Mouse (Mus musculus) layer of hippocampus, adult 18-20 months (tissue): ENCODE measurements at regions not wholly inside any gene's neighbourhood (a gene's known extent, or its start where the extent isn't known, plus 50 kb on each side); places are given as distances from the start of the nearest gene placed in this dataset.
"Not testable (repeated sequence)": the region's sequence is repeated elsewhere in the genome, so short reads cannot be mapped to it uniquely, and the experiment has no call there.

ENCODE experiments used
- DNase-seq, 2 experiments: peaks; one replicate each; pipeline ENCODE4 v3.0.0; 2022; ENCODE audit warnings: low spot score in 2 of 2

GRCm38 (mm10) chr2:48315306-48315705, 498.6 kb upstream of the Acvr2a start:
- no peak for DNase-seq

DNA sequence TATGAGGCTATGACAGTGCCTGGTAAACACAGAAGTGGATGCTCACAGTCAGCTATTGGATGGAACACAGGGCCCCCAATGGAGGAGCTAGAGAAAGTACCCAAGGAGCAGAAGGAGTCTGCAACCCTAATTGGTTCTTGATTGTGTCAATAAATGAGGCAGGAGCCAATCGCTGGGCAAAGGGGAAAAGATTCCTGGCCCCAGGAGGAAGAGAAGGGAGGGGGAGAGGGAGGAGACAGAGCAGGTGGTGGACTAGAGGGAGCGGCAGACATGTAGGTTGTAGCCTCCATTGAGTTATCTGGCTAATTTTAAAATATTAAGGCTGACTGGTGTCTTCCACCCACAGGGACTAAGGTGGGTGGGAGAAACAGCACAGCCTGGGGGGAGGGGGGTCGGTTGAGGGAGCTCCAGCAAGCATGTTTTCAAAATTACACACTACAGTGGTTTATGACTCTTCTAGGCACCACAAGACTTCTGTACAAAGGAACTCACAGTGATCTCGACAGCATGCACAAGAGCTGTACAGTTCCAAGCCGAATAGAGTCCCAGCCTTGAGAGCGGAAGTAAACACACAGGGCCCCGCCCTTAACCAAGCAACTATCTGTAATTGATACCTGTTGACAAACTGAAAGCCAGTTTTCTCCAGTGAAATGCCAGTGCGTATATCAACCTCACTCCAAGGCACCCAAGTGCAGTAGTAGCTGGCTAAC, 497.6 kb upstream of the Acvr2a start:
- DNase-seq: no peak

- no peak for DNase-seq
Measured at GRCm38 (mm10) chr2:48317821-48318220, 496.1 kb upstream of the Acvr2a start.

GRCm38 (mm10) chr2:48318384-48319030, 495.4 kb upstream of the Acvr2a start:
- DNase-seq: no peak

- no peak for DNase-seq
Measured at GRCm38 (mm10) chr2:48321471-48321870, 492.4 kb upstream of the Acvr2a start.

GRCm38 (mm10) chr2:48322278-48322677, 491.6 kb upstream of the Acvr2a start:
- no peak for DNase-seq

DNA sequence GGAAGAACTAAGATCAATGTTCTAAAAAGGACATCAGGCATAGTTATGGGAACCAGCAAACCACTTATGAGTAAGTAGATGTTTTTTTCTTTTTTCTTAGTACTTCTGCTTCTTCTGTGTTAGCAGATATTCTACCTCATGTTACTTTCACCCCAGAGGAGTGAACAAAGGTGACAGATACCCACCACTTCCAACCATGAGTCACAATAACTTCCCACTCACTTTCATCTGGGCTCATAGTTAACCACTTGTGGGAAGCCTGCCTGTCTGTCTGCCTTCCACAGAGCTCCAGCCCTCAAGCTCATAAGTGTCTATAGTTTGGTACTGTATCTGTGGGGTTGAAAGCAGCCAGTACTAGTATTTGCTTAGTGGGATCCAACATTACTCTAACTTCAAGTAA, 485.7 kb upstream of the Acvr2a start:
- no peak for DNase-seq

- DNase-seq: no peak
Measured at GRCm38 (mm10) chr2:48332783-48333182, 481.1 kb upstream of the Acvr2a start.

- DNase-seq: no peak
Measured at GRCm38 (mm10) chr2:48348021-48348420, 465.9 kb upstream of the Acvr2a start.

GRCm38 (mm10) chr2:48349794-48350193, 464.1 kb upstream of the Acvr2a start:
- no peak for DNase-seq

DNA sequence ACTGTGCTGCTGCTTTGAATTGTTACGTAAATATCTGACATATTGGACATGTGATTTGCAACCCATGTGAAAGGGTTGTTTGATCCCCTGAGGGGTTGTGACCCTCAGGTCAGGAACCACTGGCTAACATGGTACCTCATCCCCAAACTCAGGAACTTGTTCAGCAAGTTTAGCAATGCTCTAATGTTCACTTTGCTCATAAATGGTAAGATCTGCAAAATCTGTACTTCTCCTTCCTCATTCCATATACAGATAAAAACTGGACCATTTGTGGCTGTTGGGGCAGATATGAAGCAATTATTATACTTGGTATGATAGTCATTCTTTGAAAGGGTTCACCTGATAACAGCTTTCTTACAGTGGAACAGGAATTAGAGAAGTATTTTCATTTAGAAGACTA, 463.7 kb upstream of the Acvr2a start:
- no peak for DNase-seq

- not testable (repeated sequence) for DNase-seq
Measured at GRCm38 (mm10) chr2:48371572-48371971, 442.3 kb upstream of the Acvr2a start.

GRCm38 (mm10) chr2:48373086-48373485, 440.8 kb upstream of the Acvr2a start:
- DNase-seq: no peak

DNA sequence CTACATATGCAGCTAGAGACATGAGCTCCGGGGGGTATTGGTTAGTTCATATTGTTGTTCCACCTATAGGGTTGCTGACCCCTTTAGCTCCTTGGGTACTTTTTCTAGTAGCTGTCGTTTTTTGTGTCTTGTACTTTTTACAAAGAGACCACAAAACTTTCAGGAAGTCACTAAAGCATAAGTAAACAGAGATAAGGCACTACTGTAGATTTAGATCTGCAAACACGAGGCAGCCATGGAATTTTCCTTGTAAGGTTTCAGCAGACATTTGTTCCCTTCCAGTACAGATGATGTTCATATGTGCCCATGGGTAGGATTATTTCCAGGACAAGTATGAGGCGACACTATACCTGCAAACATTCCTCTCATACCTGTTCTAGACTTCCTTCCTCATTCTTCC, 439.6 kb upstream of the Acvr2a start:
- no peak for DNase-seq

GRCm38 (mm10) chr2:48378160-48378559, 435.7 kb upstream of the Acvr2a start:
- no peak for DNase-seq

DNA sequence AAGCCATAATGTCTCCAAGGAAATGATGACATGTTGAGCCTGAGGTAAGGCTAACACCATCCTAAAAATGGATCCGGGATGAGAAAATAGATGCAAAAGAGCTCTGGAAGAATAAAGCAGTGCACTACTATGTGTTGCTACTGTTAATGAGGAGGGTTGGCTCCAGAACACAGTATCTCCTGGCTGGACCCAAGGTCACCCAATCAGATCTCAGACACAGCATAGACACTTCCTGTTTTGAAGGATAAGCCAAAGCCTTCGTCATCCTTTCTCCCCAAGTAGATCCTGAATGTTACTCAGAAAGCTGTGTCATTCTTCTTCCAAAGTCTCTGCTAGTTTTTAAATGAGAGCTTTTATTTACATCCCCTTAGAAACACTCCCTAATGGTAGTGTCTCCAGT, 435.2 kb upstream of the Acvr2a start:
- no peak for DNase-seq

DNA sequence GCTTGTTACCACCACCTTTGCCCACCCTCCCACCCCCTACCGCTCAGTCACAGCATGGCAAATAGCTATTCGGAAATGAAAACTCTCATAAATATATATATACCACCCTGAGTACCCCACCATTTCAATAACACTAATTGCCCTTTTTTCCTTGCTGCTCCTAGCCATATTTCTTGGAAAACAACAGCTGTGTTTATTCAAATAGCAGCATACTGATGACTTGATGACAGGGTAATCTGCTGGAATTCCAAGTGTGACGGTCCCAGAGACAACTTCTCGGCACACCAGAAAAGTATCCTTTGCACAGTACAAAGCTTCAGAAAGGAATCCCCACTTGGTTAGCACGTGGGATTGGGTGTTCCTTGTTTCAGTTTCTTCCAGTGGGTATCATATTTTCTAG, 433.8 kb upstream of the Acvr2a start:
- no peak for DNase-seq

GRCm38 (mm10) chr2:48380786-48381185, 433.1 kb upstream of the Acvr2a start:
- DNase-seq: no peak

DNA sequence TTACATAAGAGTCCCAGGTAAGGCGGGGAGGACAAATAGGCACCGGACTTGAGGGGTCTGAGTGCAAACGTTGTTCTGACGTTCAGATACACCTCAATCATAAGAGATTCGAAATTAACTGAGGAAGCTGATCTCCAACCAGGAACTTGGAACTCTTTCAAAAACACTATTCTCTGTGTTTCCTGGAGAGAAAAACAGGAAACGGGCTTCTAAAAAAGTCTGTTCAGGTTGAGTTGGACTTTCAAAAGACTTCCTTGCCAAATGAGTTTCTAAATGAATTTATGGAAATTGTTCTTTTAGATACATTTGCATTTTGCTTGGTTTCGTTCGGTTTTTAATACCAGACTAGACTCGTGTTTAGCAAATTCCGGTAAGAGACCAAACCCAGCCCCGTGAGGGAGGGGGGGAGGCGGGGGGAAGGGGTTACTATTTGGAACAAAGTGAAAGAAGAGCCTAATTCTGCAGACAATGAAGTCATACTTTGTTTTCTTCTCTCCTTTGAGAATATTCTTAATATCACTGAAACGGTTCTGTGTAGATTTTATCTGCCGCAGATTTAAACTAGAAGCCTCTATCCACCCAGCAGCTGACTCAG, 432.3 kb upstream of the Acvr2a start:
- DNase-seq: no peak

- DNase-seq: no peak
Measured at GRCm38 (mm10) chr2:48398504-48398903, 415.4 kb upstream of the Acvr2a start.

GRCm38 (mm10) chr2:48399191-48399590, 414.7 kb upstream of the Acvr2a start:
- DNase-seq: no peak

- DNase-seq: no peak
Measured at GRCm38 (mm10) chr2:48402813-48403212, 411.1 kb upstream of the Acvr2a start.

DNA sequence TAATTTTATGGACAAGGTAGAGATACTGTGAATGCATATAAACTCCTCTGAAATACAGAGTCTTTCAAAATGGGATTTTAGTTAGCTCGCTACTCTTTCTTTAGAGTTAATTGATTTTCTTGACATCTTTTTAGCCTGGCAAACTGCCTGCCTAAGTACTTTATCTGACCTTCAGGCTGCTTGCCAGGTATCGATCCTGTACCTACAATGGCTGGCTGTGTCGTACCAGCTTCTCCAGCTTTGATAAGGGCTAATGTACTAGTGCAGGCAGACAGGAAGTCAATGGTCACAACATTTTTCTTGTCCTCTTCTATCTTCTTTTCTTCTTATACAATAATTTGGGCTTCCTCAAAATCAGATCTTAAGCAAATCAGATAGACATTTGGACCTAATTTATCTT, 409.4 kb upstream of the Acvr2a start:
- no peak for DNase-seq
